Mouse (Mus musculus) ES-Bruce4 (cell line): Measurements from ENCODE around the gene Uhrf2. TPM values are rescaled to one million over a fixed set of nuclear protein-coding genes. Genes with fewer than 3 reads are reported as not detected.

Source experiments
- H3K27ac ChIP-seq: 2 replicates; pipeline ENCODE4 v1.5.1; 2012; ENCODE audit warnings: low read length, inconsistent platforms; ENCODE audit not compliant: insufficient read depth
- H3K27me3 ChIP-seq: 2 replicates; pipeline ENCODE4 v1.6.1; 2012; ENCODE audit warnings: mild to moderate bottlenecking, low read length, inconsistent platforms; ENCODE audit not compliant: control insufficient read depth, poor library complexity, insufficient read depth, severe bottlenecking
- H3K36me3 ChIP-seq: 2 replicates; pipeline ENCODE4 v1.6.1; 2012; ENCODE audit warnings: inconsistent platforms, mild to moderate bottlenecking, low read length, moderate library complexity; ENCODE audit not compliant: control insufficient read depth, poor library complexity, insufficient read depth, severe bottlenecking
- H3K4me1 ChIP-seq: one replicate; pipeline ENCODE4 v1.8.1; 2011; ENCODE audit warnings: low read length; ENCODE audit not compliant: control insufficient read depth, insufficient read depth
- H3K4me3 ChIP-seq: 2 replicates; pipeline ENCODE4 v1.5.1; 2011; ENCODE audit warnings: low read depth, mild to moderate bottlenecking, low read length
- H3K9ac ChIP-seq: 2 replicates; pipeline ENCODE4 v1.6.1; 2012; ENCODE audit warnings: low read depth, mild to moderate bottlenecking, inconsistent platforms; ENCODE audit not compliant: poor library complexity, severe bottlenecking
- H3K9me3 ChIP-seq: replicated peaks from 2 replicates; pipeline ENCODE4 v1.6.1; 2012; ENCODE audit warnings: mild to moderate bottlenecking, low read length, inconsistent platforms; ENCODE audit not compliant: control insufficient read depth, poor library complexity, insufficient read depth, severe bottlenecking
- CTCF ChIP-seq: IDR thresholded peaks from one replicate; pipeline ENCODE4 v1.8.1; 2011; ENCODE audit warnings: low read depth, low read length
- EP300 ChIP-seq: IDR thresholded peaks from 2 replicates; pipeline ENCODE4 v1.6.1; 2011; ENCODE audit warnings: low read depth, low read length; ENCODE audit not compliant: insufficient read depth
- POLR2A ChIP-seq: IDR thresholded peaks from one replicate; pipeline ENCODE4 v1.8.1; 2011; ENCODE audit warnings: low read length; ENCODE audit not compliant: insufficient read depth
- polyA plus RNA-seq: library from polyadenylated mRNA; stranded (reverse); fragments of >200 nt; gene quantifications from 2 replicates; pipeline ENCODE4 v1.2.4, GENCODE M21; 2011; ENCODE audit warnings: low read depth; ENCODE audit not compliant: missing spikeins, insufficient read depth, insufficient read length

The Uhrf2 gene
- polyA plus RNA-seq, 1 experiment: 107 TPM

DNA sequence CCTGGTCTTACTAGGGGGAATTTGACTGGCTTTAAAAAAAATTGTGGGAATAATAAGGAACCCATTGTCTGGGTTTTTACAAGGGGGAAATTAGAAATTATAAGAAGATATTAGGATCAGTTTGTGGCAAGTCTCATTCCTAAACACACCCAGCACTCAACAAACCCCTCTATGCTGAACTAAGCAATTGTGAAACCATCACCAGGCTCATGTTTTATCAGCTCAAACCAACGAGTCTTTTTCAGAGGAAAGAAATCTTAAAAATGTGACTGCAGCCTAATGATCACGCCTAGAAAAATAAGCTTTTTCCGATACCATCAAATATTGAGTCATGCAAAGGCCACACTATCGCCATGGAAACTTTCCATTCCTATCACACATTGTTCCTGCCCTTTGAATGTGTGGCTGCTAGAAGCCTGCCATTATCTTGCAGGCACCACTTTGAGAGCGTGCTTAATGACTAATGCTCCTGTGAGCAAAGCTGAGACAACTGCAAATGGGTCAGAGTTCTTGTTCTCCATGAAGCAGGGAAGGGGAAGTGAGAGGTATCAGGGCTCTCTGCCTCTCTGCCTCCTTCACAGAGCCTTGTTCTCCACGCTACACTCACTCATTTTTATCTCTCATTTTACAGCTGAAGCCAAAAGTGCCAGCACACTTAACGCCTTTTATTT, 94.8 kb downstream of the Uhrf2 start:
- Histone ChIP-seq H3K4me3 (no peak overlapping the region), H3K9me3 (no peaks in the 10 kb centered on the region), H3K27me3 (no peaks in the 10 kb centered on the region), H3K9ac (no peak overlapping the region), H3K4me1 (no peaks in the 10 kb centered on the region), H3K36me3 (peaks cover 33% of the 10 kb centered on the region), H3K27ac (no peak overlapping the region)
- TF ChIP-seq CTCF: no peak

DNA sequence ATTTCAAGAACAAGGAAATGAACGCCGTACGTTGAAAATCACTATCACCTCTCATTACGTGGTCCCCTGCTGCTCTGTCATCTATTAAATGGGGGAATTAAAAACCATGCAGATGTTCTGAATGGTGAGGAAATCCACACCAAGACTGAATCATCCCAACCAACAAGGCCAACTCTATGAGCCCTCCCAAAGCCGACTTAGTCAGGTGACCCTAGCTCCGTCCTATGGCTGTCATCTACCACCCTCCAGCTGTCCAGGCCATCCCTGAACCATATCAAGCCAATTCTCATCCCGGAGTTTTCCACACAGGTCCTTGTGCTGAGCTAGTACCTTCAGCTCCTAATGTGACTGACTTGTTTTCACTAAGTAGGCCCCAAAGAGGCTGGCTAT, 95.4 kb downstream of the Uhrf2 start:
- no peaks in the 10 kb centered on the region for H3K4me1 ChIP-seq
- no peak overlapping the region for H3K4me3 ChIP-seq
- peaks cover 38% of the 10 kb centered on the region for H3K36me3 ChIP-seq
- no peak for TF ChIP-seq POLR2A
- no peak for TF ChIP-seq CTCF
- TF ChIP-seq EP300: no peak
- H3K9ac ChIP-seq: no peak overlapping the region
- no peak overlapping the region for H3K27ac ChIP-seq
- H3K9me3 ChIP-seq: no peaks in the 10 kb centered on the region
- H3K27me3 ChIP-seq: no peaks in the 10 kb centered on the region

DNA sequence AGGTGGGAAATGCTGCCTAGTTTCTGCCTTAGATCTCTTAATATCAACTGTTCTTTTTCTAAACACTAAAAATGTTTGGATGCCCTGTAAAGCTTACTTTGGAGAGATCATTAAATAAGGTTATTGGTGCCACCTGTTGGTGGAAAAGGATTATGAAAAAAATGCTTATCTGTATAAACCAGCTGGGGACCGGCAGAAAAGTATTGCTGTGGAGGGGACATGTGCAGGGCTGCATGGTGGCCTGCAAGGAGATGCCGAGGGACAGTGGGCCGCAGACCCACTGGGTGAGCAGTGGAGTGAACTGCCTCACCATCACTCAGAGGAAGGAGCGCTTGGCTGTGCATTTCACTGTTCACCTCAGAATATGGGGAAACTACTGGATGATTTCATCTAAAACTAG, 97.9 kb downstream of the Uhrf2 start:
- H3K9me3 ChIP-seq: no peaks in the 10 kb centered on the region
- TF ChIP-seq CTCF (no peak), POLR2A (no peak), EP300 (no peak)
- no peak overlapping the region for H3K4me3 ChIP-seq
- H3K4me1 ChIP-seq: no peaks in the 10 kb centered on the region
- H3K36me3 ChIP-seq: peaks cover 45% of the 10 kb centered on the region
- no peak overlapping the region for H3K27ac ChIP-seq
- H3K9ac ChIP-seq: no peak overlapping the region
- no peaks in the 10 kb centered on the region for H3K27me3 ChIP-seq

DNA sequence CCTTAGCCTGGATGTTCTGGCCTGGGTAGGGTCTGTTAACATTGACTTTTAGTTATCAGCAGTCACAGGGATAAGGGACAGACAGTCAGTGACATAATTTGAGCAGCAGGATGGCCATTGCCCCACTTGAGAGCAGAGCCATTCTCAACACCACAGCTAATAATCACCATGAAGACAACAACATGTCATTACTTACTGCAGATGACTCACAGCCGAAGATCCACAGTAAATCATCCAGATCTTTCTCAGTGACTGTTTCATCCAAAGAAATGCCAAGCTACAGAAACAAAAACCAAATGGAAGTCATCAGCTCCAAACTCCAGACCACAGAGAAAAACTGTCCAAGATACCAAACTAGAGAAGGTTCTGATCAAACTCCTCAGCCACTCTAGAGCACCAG, 106.0 kb downstream of the Uhrf2 start:
- H3K4me3 ChIP-seq: no peak overlapping the region
- no peak for TF ChIP-seq EP300
- H3K36me3 ChIP-seq: peaks cover 76% of the 10 kb centered on the region

More for the DNA sequence above, 106.0 kb downstream of the Uhrf2 start:
- Histone ChIP-seq H3K4me1 (no peaks in the 10 kb centered on the region), H3K9me3 (no peaks in the 10 kb centered on the region), H3K27me3 (no peaks in the 10 kb centered on the region), H3K9ac (no peak overlapping the region), H3K27ac (no peak overlapping the region)

Other genes starting within 250 kb of the Uhrf2 start
- gene 9930021J03Rik, start 224.5 kb upstream of the Uhrf2 start, polyA plus RNA-seq: 33.7 and 33.8 TPM in 2 replicates
- gene Ranbp6, start 217.5 kb upstream of the Uhrf2 start, polyA plus RNA-seq: 7.5 and 9.9 TPM in 2 replicates
- gene Il33, start 105.4 kb upstream of the Uhrf2 start, polyA plus RNA-seq: 2.9 and 5.3 TPM in 2 replicates
- gene Trpd52l3, start 26.7 kb upstream of the Uhrf2 start, polyA plus RNA-seq: not detected in 2 replicates
- gene Gldc, start 144.9 kb downstream of the Uhrf2 start, polyA plus RNA-seq: 122 and 126 TPM in 2 replicates
- gene Mbl2, start 202.4 kb downstream of the Uhrf2 start, polyA plus RNA-seq: not detected in 2 replicates